Mouse (Mus musculus) stomach, postnatal 0 days (tissue): ENCODE measurements at regions not wholly inside any gene's neighbourhood (a gene's known extent, or its start where the extent isn't known, plus 50 kb on each side); places are given as distances from the start of the nearest gene placed in this dataset.

ENCODE experiments used
- ATAC-seq: fragments of 200-750 bp; cut with Nextera tagmentation; 2 replicates; pipeline ENCODE4 v1.8.0; 2017; ENCODE audit not compliant: low FRiP score, low TSS enrichment
- DNase-seq: peaks from one replicate; pipeline ENCODE4 v3.0.0-alpha.2; 2016; ENCODE audit warnings: low spot score
- H3K27ac ChIP-seq: fragments of 300-500 bp; sonication (generic); replicated peaks from 2 replicates; pipeline ENCODE4 v1.5.1; 2014; ENCODE audit warnings: mild to moderate bottlenecking, control low read depth
- H3K27me3 ChIP-seq: fragments of 300-500 bp; sonication (generic); 2 replicates; pipeline ENCODE4 v1.6.1; 2014; ENCODE audit warnings: low read length; ENCODE audit not compliant: control insufficient read depth, insufficient read depth
- H3K36me3 ChIP-seq: fragments of 300-500 bp; sonication (generic); 2 replicates; pipeline ENCODE4 v1.6.1; 2014; ENCODE audit warnings: low read length, mixed read lengths; ENCODE audit not compliant: control insufficient read depth, insufficient read depth
- H3K4me1 ChIP-seq: fragments of 300-500 bp; sonication (generic); replicated peaks from 2 replicates; pipeline ENCODE4 v1.6.1; 2014; ENCODE audit warnings: antibody characterized with exemption; ENCODE audit not compliant: control insufficient read depth, insufficient read depth
- H3K4me2 ChIP-seq: fragments of 300-500 bp; sonication (generic); replicated peaks from 2 replicates; pipeline ENCODE4 v1.6.1; 2014; ENCODE audit warnings: low read depth, mild to moderate bottlenecking, control low read depth, moderate library complexity
- H3K4me3 ChIP-seq: fragments of 300-500 bp; sonication (generic); 2 replicates; pipeline ENCODE4 v1.5.1; 2014; ENCODE audit warnings: low read depth, low read length, control low read depth
- H3K9ac ChIP-seq: fragments of 300-500 bp; sonication (generic); 2 replicates; pipeline ENCODE4 v1.6.1; 2014; ENCODE audit warnings: mild to moderate bottlenecking, low read length, control low read depth, mixed read lengths
- H3K9me3 ChIP-seq: fragments of 300-500 bp; sonication (generic); 2 replicates; pipeline ENCODE4 v1.6.1; 2016; ENCODE audit warnings: low read length; ENCODE audit not compliant: control insufficient read depth
- CTCF ChIP-seq: IDR thresholded peaks from 2 replicates; pipeline ENCODE4 v1.5.1; 2016; ENCODE audit warnings: antibody characterized with exemption, low read depth, mild to moderate bottlenecking, moderate library complexity
- EP300 ChIP-seq: optimal IDR thresholded peaks from 2 replicates; pipeline ENCODE3; 2016; ENCODE audit warnings: antibody characterized with exemption
- WGBS: fragments of 180-500 bp; shearing (Covaris S2); extraction: QIAGEN DNeasy Blood & Tissue Kit; methylation state at CpG from one replicate; pipeline ENCODE4 v1.1.7; 2014; 5-methylcytosine and 5-hydroxymethylcytosine counted together

- no peak overlapping the region for H3K9ac ChIP-seq
- H3K4me1 ChIP-seq: no peaks in the 10 kb centered on the region
- H3K9me3 ChIP-seq: no peaks in the 10 kb centered on the region
- no peak for TF ChIP-seq CTCF
- H3K27ac ChIP-seq: no peak overlapping the region
- no peak overlapping the region for H3K4me3 ChIP-seq
- H3K27me3 ChIP-seq: no peaks in the 10 kb centered on the region
- H3K36me3 ChIP-seq: no peaks in the 10 kb centered on the region
- ATAC-seq (no peak), DNase-seq (no peak)
- no peak overlapping the region for H3K4me2 ChIP-seq
- 71% methylated on average over 3 of the region's 3 CpGs for WGBS
Observed at GRCm38 (mm10) chr7:115084711-115085380, 341.4 kb downstream of the Insc start.

- no peaks in the 10 kb centered on the region for H3K9me3 ChIP-seq
- ATAC-seq: no peak
- H3K9ac ChIP-seq: no peak overlapping the region
- H3K4me2 ChIP-seq: no peak overlapping the region
- H3K27me3 ChIP-seq: no peaks in the 10 kb centered on the region
- no peak for DNase-seq
- no peak overlapping the region for H3K4me3 ChIP-seq
- no peaks in the 10 kb centered on the region for H3K36me3 ChIP-seq
- 58% methylated on average over 4 of the region's 4 CpGs for WGBS
- no peaks in the 10 kb centered on the region for H3K4me1 ChIP-seq
- TF ChIP-seq EP300: no peak
- no peak for TF ChIP-seq CTCF
- H3K27ac ChIP-seq: no peak overlapping the region
Observed at GRCm38 (mm10) chr7:115086542-115087448, 343.3 kb downstream of the Insc start.

GRCm38 (mm10) chr7:115092481-115093050 lies 349.1 kb downstream of the Insc start:
- no peak overlapping the region for H3K4me3 ChIP-seq
- ATAC-seq (no peak), DNase-seq (no peak)
- H3K9me3 ChIP-seq: no peaks in the 10 kb centered on the region
- H3K36me3 ChIP-seq: no peaks in the 10 kb centered on the region
- TF ChIP-seq EP300: no peak
- TF ChIP-seq CTCF: no peak
- 57% methylated on average over 3 of the region's 3 CpGs for WGBS
- no peak overlapping the region for H3K9ac ChIP-seq
- no peak overlapping the region for H3K27ac ChIP-seq
- no peak overlapping the region for H3K4me2 ChIP-seq
- H3K27me3 ChIP-seq: no peaks in the 10 kb centered on the region
- H3K4me1 ChIP-seq: no peaks in the 10 kb centered on the region

GRCm38 (mm10) chr7:115106041-115106440 lies 362.5 kb downstream of the Insc start:
- TF ChIP-seq CTCF (no peak), EP300 (no peak)
- WGBS: 41% methylated on average over 2 of the region's 2 CpGs
- H3K9ac ChIP-seq: no peak overlapping the region
- H3K27me3 ChIP-seq: no peaks in the 10 kb centered on the region
- H3K9me3 ChIP-seq: no peaks in the 10 kb centered on the region
- no peak for ATAC-seq
- no peak overlapping the region for H3K4me2 ChIP-seq
- DNase-seq: no peak
- no peak overlapping the region for H3K27ac ChIP-seq
- no peaks in the 10 kb centered on the region for H3K36me3 ChIP-seq
- no peak overlapping the region for H3K4me3 ChIP-seq
- no peaks in the 10 kb centered on the region for H3K4me1 ChIP-seq

GRCm38 (mm10) chr7:115112282-115112681 lies 368.8 kb downstream of the Insc start:
- 56% methylated on average over 3 of the region's 3 CpGs for WGBS
- H3K27me3 ChIP-seq: no peaks in the 10 kb centered on the region
- no peak overlapping the region for H3K4me3 ChIP-seq
- H3K4me1 ChIP-seq: no peaks in the 10 kb centered on the region
- no peak for TF ChIP-seq CTCF
- no peak for TF ChIP-seq EP300
- no peaks in the 10 kb centered on the region for H3K9me3 ChIP-seq
- H3K9ac ChIP-seq: no peak overlapping the region
- ATAC-seq (no peak), DNase-seq (no peak)
- H3K36me3 ChIP-seq: no peaks in the 10 kb centered on the region
- no peak overlapping the region for H3K4me2 ChIP-seq
- H3K27ac ChIP-seq: no peak overlapping the region

GRCm38 (mm10) chr7:115123283-115123682 lies 379.8 kb downstream of the Insc start:
- H3K27ac ChIP-seq: no peak overlapping the region
- H3K9me3 ChIP-seq: no peaks in the 10 kb centered on the region
- H3K27me3 ChIP-seq: no peaks in the 10 kb centered on the region
- H3K4me1 ChIP-seq: no peaks in the 10 kb centered on the region
- no peak overlapping the region for H3K4me2 ChIP-seq
- H3K36me3 ChIP-seq: no peaks in the 10 kb centered on the region
- H3K9ac ChIP-seq: no peak overlapping the region
- DNase-seq (no peak), ATAC-seq (no peak)
- TF ChIP-seq CTCF (peak; percentile 51), EP300 (no peak)
- WGBS: 31% methylated on average over 2 of the region's 2 CpGs
- no peak overlapping the region for H3K4me3 ChIP-seq
